Mouse (Mus musculus): ENCODE results near the gene Tlr7. TPM values are rescaled to one million over a fixed set of nuclear protein-coding genes. Genes with fewer than 3 reads are reported as not detected.

Tlr7 gene
- polyA plus RNA-seq, 1 experiment = 0.97 TPM

GRCm38 (mm10) chrX:167276953-167277352, 53.4 kb downstream of the Tlr7 start:
- DNase-seq (ENCODE audit: low read depth) = no peak

GRCm38 (mm10) chrX:167276551-167276950, 53.8 kb downstream of the Tlr7 start:
- DNase-seq (ENCODE audit: low read depth) = no peak

GRCm38 (mm10) chrX:167264086-167264485, 66.3 kb downstream of the Tlr7 start, which contains the start of gene Tlr8:
Gene Tlr8 (minus strand): TSS chrX:167264329.
- no peak for DNase-seq (ENCODE audit: low read depth)

GRCm38 (mm10) chrX:167263530-167263929, 66.8 kb downstream of the Tlr7 start:
- DNase-seq (ENCODE audit: low read depth) = no peak

Other genes with a start within 250 kb of the Tlr7 start
- gene Tmsb4x, start 121.2 kb downstream of the Tlr7 start, polyA plus RNA-seq (2012; rRNA removed) = 749 and 958 TPM in 2 replicates
- 1.5 and 2.2 TPM in 2 replicates for gene Tlr8, start 66.2 kb downstream of the Tlr7 start, polyA plus RNA-seq (2012; rRNA removed)
- 37.1 and 43.8 TPM in 2 replicates for gene Prps2, start 52.2 kb upstream of the Tlr7 start, polyA plus RNA-seq (2012; rRNA removed)